ENCODE assay signal across 8 mouse cellular contexts in the genomic region with DNA sequence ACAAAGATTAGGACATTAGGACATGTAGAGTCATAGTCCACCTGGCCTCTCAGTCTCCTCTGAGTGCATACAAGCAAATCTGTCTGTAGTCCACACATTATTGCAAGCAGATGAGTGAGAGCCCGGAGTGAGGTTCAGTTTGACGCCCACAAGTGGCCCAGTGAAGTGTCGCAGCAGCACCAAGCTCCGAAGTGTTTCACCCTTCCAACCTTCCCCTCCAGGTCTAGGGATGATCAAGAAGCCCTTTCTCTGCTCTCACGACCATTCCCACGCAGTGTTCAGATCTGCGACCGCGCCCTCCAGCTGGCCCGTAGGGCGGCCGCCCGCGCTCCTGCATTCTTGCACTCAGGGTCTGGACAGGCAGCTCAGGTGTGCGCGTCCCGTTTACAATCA. TPM values are rescaled to one million over a fixed set of nuclear protein-coding genes. Genes with fewer than 3 reads are reported as not detected.
DNase-seq lines count a peak whose midpoint lies in the region; ATAC-seq and TF ChIP-seq lines count a peak whose summit lies in the region.

No protein-coding gene starts in this region.

- no peak for TF ChIP-seq POLR2A in cortical plate, adult 2 months (IDR thresholded peaks at IDR 0.05; ENCODE audit: extremely low read depth, insufficient read depth, low read length)

- WGBS in kidney, embryonic 16.5 days, result 1% methylated on average over 17 of the region's 17 CpGs
- WGBS in hindbrain, embryonic 13.5 days, result under 1% methylated on average over 17 of the region's 17 CpGs
- WGBS in midbrain, embryonic 14.5 days, result 2% methylated on average over 17 of the region's 17 CpGs

- peak overlapping the region; percentile 64 for H3K4me2 ChIP-seq in kidney, embryonic 16.5 days (replicated peaks; ENCODE audit: low read depth, low read length)
- H3K4me2 ChIP-seq in hindbrain, embryonic 13.5 days, result peak overlapping the region; percentile 77
- H3K4me2 ChIP-seq in midbrain, embryonic 14.5 days (ENCODE audit: low read length), result peak overlapping the region; percentile 85

- peak overlapping the region; percentile 73 for H3K9ac ChIP-seq in kidney, embryonic 16.5 days (replicated peaks; ENCODE audit: low read length)
- peak overlapping the region; percentile 85 for H3K9ac ChIP-seq in hindbrain, embryonic 13.5 days
- peak overlapping the region; percentile 68 for H3K9ac ChIP-seq in midbrain, embryonic 14.5 days (replicated peaks; ENCODE audit: low read length)

- peak overlapping the region; percentile 43; the same call in 1 of the 2 replicates for H3K27ac ChIP-seq in kidney, embryonic 16.5 days (ENCODE audit: low read length)
- no peak overlapping the region for H3K27ac ChIP-seq in cortical plate, adult 2 months (ENCODE audit: insufficient read depth, low read length)
- H3K27ac ChIP-seq in hindbrain, embryonic 13.5 days, result no peak overlapping the region
- no peak overlapping the region for H3K27ac ChIP-seq in midbrain, embryonic 14.5 days (replicated peaks; ENCODE audit: low read depth, low read length)

- no peaks in the 10 kb centered on the region for H3K36me3 ChIP-seq in kidney, embryonic 16.5 days (ENCODE audit: insufficient read depth, low read length)
- H3K36me3 ChIP-seq in hindbrain, embryonic 13.5 days, result no peaks in the 10 kb centered on the region
- H3K36me3 ChIP-seq in midbrain, embryonic 14.5 days (ENCODE audit: control insufficient read depth, insufficient read depth, low read length), result no peaks in the 10 kb centered on the region

- DNase-seq in kidney, adult 18-20 months, result no peak
- no peak for DNase-seq in midbrain, embryonic 14.5 days
- no peak for DNase-seq in spleen, postnatal 36 days (ENCODE audit: low spot score in 2 of 2)
- DNase-seq in ovary, postnatal 10 days (ENCODE audit: low spot score), result no peak

- no peak for ATAC-seq in kidney, embryonic 16.5 days (ENCODE audit: low FRiP score, low TSS enrichment)
- no peak; the same call in 1 of the 2 replicates for ATAC-seq in hindbrain, embryonic 13.5 days (ENCODE audit: low FRiP score)
- no peak for ATAC-seq in midbrain, embryonic 14.5 days (ENCODE audit: low FRiP score, low TSS enrichment)
- ATAC-seq in megakaryocyte progenitor cell, adult 5-6 weeks (replicated peaks; ENCODE audit: poor library complexity), result no peak

- peaks cover 29% of the 10 kb centered on the region for H3K4me1 ChIP-seq in kidney, embryonic 16.5 days (ENCODE audit: insufficient read depth, low read length)
- peaks cover 1% of the 10 kb centered on the region; the same call in 1 of the 2 replicates for H3K4me1 ChIP-seq in cortical plate, adult 2 months (ENCODE audit: control insufficient read depth, insufficient read depth, low read length)
- peaks cover 10% of the 10 kb centered on the region for H3K4me1 ChIP-seq in hindbrain, embryonic 13.5 days (replicated peaks)
- H3K4me1 ChIP-seq in midbrain, embryonic 14.5 days (ENCODE audit: control insufficient read depth, insufficient read depth, low read length), result peaks cover 6% of the 10 kb centered on the region; the same call in 1 of the 2 replicates

- H3K27me3 ChIP-seq in kidney, embryonic 16.5 days (ENCODE audit: insufficient read depth, low read length), result no peaks in the 10 kb centered on the region; the same call in 1 of the 2 replicates
- H3K27me3 ChIP-seq in hindbrain, embryonic 13.5 days, result peaks cover 12% of the 10 kb centered on the region
- H3K27me3 ChIP-seq in midbrain, embryonic 14.5 days (ENCODE audit: control insufficient read depth, insufficient read depth, low read length), result peaks cover 9% of the 10 kb centered on the region; the same call in 1 of the 2 replicates

- no peaks in the 10 kb centered on the region for H3K9me3 ChIP-seq in kidney, embryonic 16.5 days (ENCODE audit: low read length)
- H3K9me3 ChIP-seq in hindbrain, embryonic 13.5 days, result no peaks in the 10 kb centered on the region
- no peaks in the 10 kb centered on the region for H3K9me3 ChIP-seq in midbrain, embryonic 14.5 days (ENCODE audit: control insufficient read depth, low read length)

- TF ChIP-seq CTCF in cortical plate, adult 2 months (IDR thresholded peaks at IDR 0.05; ENCODE audit: extremely low read depth, insufficient read depth, low read length), result no peak

- H3K4me3 ChIP-seq in kidney, embryonic 16.5 days (ENCODE audit: low read length), result peak overlapping the region; percentile 83
- H3K4me3 ChIP-seq in cortical plate, adult 2 months (ENCODE audit: insufficient read depth, low read length), result peak overlapping the region; percentile 79
- peak overlapping the region; percentile 85 for H3K4me3 ChIP-seq in hindbrain, embryonic 13.5 days
- peak overlapping the region; percentile 79 for H3K4me3 ChIP-seq in midbrain, embryonic 14.5 days (replicated peaks; ENCODE audit: low read depth, low read length)

RNA-seq across cellular contexts. Expression of a gene that starts 0.3 kb away (rescaled TPM):
- 10.8 and 13.6 TPM in 2 replicates for polyA plus RNA-seq in kidney, embryonic 16.5 days (2015; fragmentation: Nextera tagmentation; extraction: Ambion mirVana)
- polyA plus RNA-seq in cortical plate, adult 2 months (2012; rRNA removed), result 15.2 and 18.2 TPM in 2 replicates
- polyA plus RNA-seq in hindbrain, embryonic 13.5 days (2015; fragmentation: Nextera tagmentation; extraction: Ambion mirVana), result 11.8 and 14.2 TPM in 2 replicates
- polyA plus RNA-seq in midbrain, embryonic 14.5 days (2014; fragmentation: Nextera tagmentation; extraction: Ambion mirVana), result 7.5 and 7.6 TPM in 2 replicates
- total RNA-seq in megakaryocyte progenitor cell, adult 5-6 weeks (2015), result not detected in 2 replicates
- 0.14 TPM in 1 of 2 replicates, not detected in the other for total RNA-seq in megakaryocyte progenitor cell, adult 5-6 weeks (2017)
